Mouse (Mus musculus) testis, adult 2 months (tissue): ENCODE results near the gene Pdcd6. TPM values are rescaled to one million over a fixed set of nuclear protein-coding genes. Genes with fewer than 3 reads are reported as not detected.
A peak's percentile ranks its signal among the peaks of the same experiment; 100 is the strongest.

ENCODE experiments used
- H3K27ac ChIP-seq: fragments of 200-500 bp; 2 replicates; pipeline ENCODE4 v1.5.1; 2012; ENCODE audit warnings: low read depth, low read length; ENCODE audit not compliant: control insufficient read depth, insufficient read depth
- H3K27me3 ChIP-seq: fragments of 200-500 bp; 2 replicates; pipeline ENCODE4 v1.6.1; 2012; ENCODE audit warnings: mild to moderate bottlenecking, low read length, moderate library complexity; ENCODE audit not compliant: control insufficient read depth, insufficient read depth
- H3K36me3 ChIP-seq: fragments of 200-500 bp; 2 replicates; pipeline ENCODE4 v1.6.1; 2012; ENCODE audit warnings: mild to moderate bottlenecking, low read length; ENCODE audit not compliant: control insufficient read depth, insufficient read depth
- H3K4me1 ChIP-seq: fragments of 200-500 bp; 2 replicates; pipeline ENCODE4 v1.6.1; 2012; ENCODE audit warnings: low read length; ENCODE audit not compliant: control insufficient read depth, insufficient read depth
- H3K4me3 ChIP-seq: fragments of 200-500 bp; 2 replicates; pipeline ENCODE4 v1.5.1; 2012; ENCODE audit warnings: low read depth, mild to moderate bottlenecking, low read length, moderate library complexity, mixed read lengths; ENCODE audit not compliant: control insufficient read depth
- CTCF ChIP-seq: fragments of 200-500 bp; IDR thresholded peaks from 2 replicates; pipeline ENCODE4 v1.5.1; 2012; ENCODE audit warnings: low read depth, mild to moderate bottlenecking, inconsistent platforms, low read length, moderate library complexity; ENCODE audit not compliant: control insufficient read depth, insufficient read depth, insufficient replicate concordance
- POLR2A ChIP-seq: fragments of 200-500 bp; IDR thresholded peaks from 2 replicates; pipeline ENCODE4 v1.6.1; 2012; ENCODE audit warnings: low read depth, mild to moderate bottlenecking, inconsistent platforms, low read length, moderate library complexity; ENCODE audit not compliant: control insufficient read depth
- polyA plus RNA-seq: library from polyadenylated mRNA; depleted of rRNA; stranded (reverse); fragments of >200 nt; gene quantifications from 2 replicates; pipeline ENCODE4 v1.2.3, GENCODE M21; 2012; rRNA removed

Pdcd6 gene
- 37.6 and 40.7 TPM in 2 replicates for polyA plus RNA-seq

GRCm38 (mm10) chr13:74317170-74317849 is at the start of gene Pdcd6:
Pdcd6 (minus strand) TSS chr13:74317580.
- Histone ChIP-seq H3K4me1 (no peaks in the 10 kb centered on the region), H3K4me3 (peak within 1 kb of the TSS; percentile 94), H3K27me3 (no peaks in the 10 kb centered on the region), H3K27ac (peak within 1 kb of the TSS; percentile 87), H3K36me3 (no peaks in the 10 kb centered on the region)
- TF ChIP-seq POLR2A: peak; percentile 94; the same call in 1 of the 2 replicates
- TF ChIP-seq CTCF: no peak

GRCm38 (mm10) chr13:74363859-74364235 is 46.5 kb upstream of the Pdcd6 start, which contains the start of gene Lrrc14b:
Lrrc14b (minus strand) TSS chr13:74364005.
- Histone ChIP-seq H3K4me1 (peaks cover 7% of the 10 kb centered on the region), H3K4me3 (no peak within 1 kb of the TSS), H3K27ac (no peak within 1 kb of the TSS), H3K36me3 (no peaks in the 10 kb centered on the region), H3K27me3 (no peaks in the 10 kb centered on the region)
- TF ChIP-seq CTCF (no peak), POLR2A (no peak)

GRCm38 (mm10) chr13:74363176-74363858 is 45.9 kb upstream of the Pdcd6 start:
- no peak overlapping the region for H3K4me3 ChIP-seq
- TF ChIP-seq POLR2A (no peak), CTCF (no peak)
- no peaks in the 10 kb centered on the region for H3K36me3 ChIP-seq
- H3K4me1 ChIP-seq: peaks cover 7% of the 10 kb centered on the region
- no peak overlapping the region for H3K27ac ChIP-seq
- no peaks in the 10 kb centered on the region for H3K27me3 ChIP-seq

DNA sequence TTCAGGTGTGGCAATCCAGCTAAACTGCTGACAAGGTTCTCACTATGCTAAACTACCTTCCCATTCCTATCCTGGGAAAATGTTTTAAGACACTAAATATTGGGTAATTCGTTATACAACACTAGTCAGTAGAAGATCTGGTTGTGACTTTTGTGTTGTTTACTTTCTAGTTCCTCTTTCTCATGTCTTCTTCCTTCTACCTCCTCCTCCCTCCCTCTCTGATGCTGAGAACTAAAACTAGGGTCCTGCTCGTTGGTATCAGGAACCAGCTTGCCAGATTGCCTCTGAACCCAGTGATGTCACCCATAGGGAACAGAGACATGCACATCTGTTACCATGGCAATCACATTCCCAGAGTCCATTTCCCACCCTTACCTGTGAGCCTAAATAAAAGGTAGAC is 44.8 kb upstream of the Pdcd6 start:
- Histone ChIP-seq H3K27ac (no peak overlapping the region), H3K4me1 (peaks cover 7% of the 10 kb centered on the region), H3K36me3 (no peaks in the 10 kb centered on the region), H3K27me3 (no peaks in the 10 kb centered on the region), H3K4me3 (no peak overlapping the region)
- TF ChIP-seq POLR2A: no peak
- TF ChIP-seq CTCF: no peak

DNA sequence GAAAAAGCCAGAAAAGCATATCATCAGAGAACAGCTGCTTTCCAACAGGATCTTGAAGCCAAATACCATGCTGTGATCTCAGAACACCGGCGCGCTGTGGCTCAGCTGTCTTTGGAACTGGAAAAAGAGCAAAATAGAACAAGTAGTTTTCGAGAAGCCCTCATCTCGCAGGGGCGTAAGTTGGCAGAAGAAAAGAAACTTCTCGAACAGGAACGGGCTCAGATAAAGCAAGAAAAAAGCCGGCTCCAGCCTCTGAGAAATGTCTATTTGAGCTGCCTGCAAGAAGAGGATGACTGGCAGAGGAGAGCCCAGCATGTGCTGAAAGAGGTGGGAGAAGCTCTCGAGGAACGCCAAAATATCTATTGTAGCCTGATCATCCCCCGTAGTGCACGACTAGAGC is 39.1 kb upstream of the Pdcd6 start:
- Histone ChIP-seq H3K4me1 (no peaks in the 10 kb centered on the region), H3K27ac (no peak overlapping the region), H3K27me3 (no peaks in the 10 kb centered on the region), H3K36me3 (peaks cover 2% of the 10 kb centered on the region; the same call in 1 of the 2 replicates), H3K4me3 (no peak overlapping the region)
- TF ChIP-seq POLR2A (no peak), CTCF (no peak)

GRCm38 (mm10) chr13:74350435-74350906 is 33.1 kb upstream of the Pdcd6 start:
- Histone ChIP-seq H3K36me3 (no peaks in the 10 kb centered on the region), H3K27me3 (no peaks in the 10 kb centered on the region), H3K4me1 (no peaks in the 10 kb centered on the region), H3K27ac (peak overlapping the region; percentile 40), H3K4me3 (peak overlapping the region; percentile 94)
- TF ChIP-seq CTCF (no peak), POLR2A (no peak)

GRCm38 (mm10) chr13:74349566-74350434 is 32.4 kb upstream of the Pdcd6 start, which contains the start of the genes Sdha and Ccdc127:
Sdha (minus strand) TSS chr13:74350280.
Ccdc127 (plus strand) TSS chr13:74350309.
- Histone ChIP-seq H3K27ac (peak within 1 kb of the TSS; percentile 89), H3K36me3 (no peaks in the 10 kb centered on the region), H3K27me3 (no peaks in the 10 kb centered on the region), H3K4me1 (no peaks in the 10 kb centered on the region), H3K4me3 (peak within 1 kb of the TSS; percentile 94)
- peak; percentile 96 for TF ChIP-seq POLR2A
- no peak for TF ChIP-seq CTCF
